Mouse (Mus musculus): ENCODE data around the gene Smyd1. TPM values are rescaled to one million over a fixed set of nuclear protein-coding genes. Genes with fewer than 3 reads are reported as not detected.

Smyd1 gene
- polyA plus RNA-seq, 1 experiment from 2014 or later: 0.53 TPM

- no peak overlapping the region for H3K4me2 ChIP-seq
- ATAC-seq (ENCODE audit: insufficient read depth) (no peak), DNase-seq (no peak)
- H3K9ac ChIP-seq: no peak overlapping the region
- no peak overlapping the region for H3K4me3 ChIP-seq (ENCODE audit: low read depth, low read length)
- WGBS: 70% methylated on average over 6 of the region's 6 CpGs
- no peaks in the 10 kb centered on the region for H3K36me3 ChIP-seq (ENCODE audit: insufficient read depth)
- no peaks in the 10 kb centered on the region for H3K9me3 ChIP-seq (ENCODE audit: low read depth, low read length)
- no peaks in the 10 kb centered on the region for H3K27me3 ChIP-seq (ENCODE audit: insufficient read depth, low read length)
- no peaks in the 10 kb centered on the region for H3K4me1 ChIP-seq (ENCODE audit: insufficient read depth)
- H3K27ac ChIP-seq (ENCODE audit: low read depth): no peak overlapping the region
- TF ChIP-seq CTCF (IDR thresholded peaks at IDR 0.05; ENCODE audit: low read depth): peak; percentile 20; the same call in 1 of the 2 replicates
Measured at GRCm38 (mm10) chr6:71295303-71295702, 26.7 kb downstream of the Smyd1 start.

- DNase-seq: no peak
- Histone ChIP-seq H3K4me1 (ENCODE audit: insufficient read depth) (no peaks in the 10 kb centered on the region), H3K9ac (no peak overlapping the region), H3K4me2 (no peak overlapping the region), H3K27ac (ENCODE audit: low read depth) (no peak overlapping the region), H3K36me3 (ENCODE audit: insufficient read depth) (no peaks in the 10 kb centered on the region), H3K4me3 (ENCODE audit: low read depth, low read length) (no peak overlapping the region), H3K27me3 (ENCODE audit: insufficient read depth, low read length) (no peaks in the 10 kb centered on the region), H3K9me3 (ENCODE audit: low read depth, low read length) (no peaks in the 10 kb centered on the region)
- no peak for TF ChIP-seq CTCF (IDR thresholded peaks at IDR 0.05; ENCODE audit: low read depth)
- no peak for ATAC-seq (ENCODE audit: insufficient read depth)
- WGBS: 83% methylated on average over 14 of the region's 14 CpGs
Measured at GRCm38 (mm10) chr6:71293509-71293908, 28.5 kb downstream of the Smyd1 start.

- no peak for ATAC-seq (ENCODE audit: insufficient read depth)
- H3K27me3 ChIP-seq (ENCODE audit: insufficient read depth, low read length): no peaks in the 10 kb centered on the region
- peak; percentile 11 for DNase-seq
- H3K4me2 ChIP-seq: no peak overlapping the region
- H3K9ac ChIP-seq: no peak overlapping the region
- H3K4me3 ChIP-seq (ENCODE audit: low read depth, low read length): no peak overlapping the region
- H3K4me1 ChIP-seq (ENCODE audit: insufficient read depth): no peaks in the 10 kb centered on the region
- TF ChIP-seq CTCF (IDR thresholded peaks at IDR 0.05; ENCODE audit: low read depth): no peak
- H3K36me3 ChIP-seq (ENCODE audit: insufficient read depth): peaks cover 6% of the 10 kb centered on the region
- no peak overlapping the region for H3K27ac ChIP-seq (ENCODE audit: low read depth)
- WGBS: 63% methylated on average over 1 of the region's 1 CpGs
- H3K9me3 ChIP-seq (ENCODE audit: low read depth, low read length): no peaks in the 10 kb centered on the region
Measured at GRCm38 (mm10) chr6:71279418-71279817, 42.6 kb downstream of the Smyd1 start.

- no peaks in the 10 kb centered on the region for H3K27me3 ChIP-seq (ENCODE audit: insufficient read depth, low read length)
- H3K27ac ChIP-seq (ENCODE audit: low read depth): no peak overlapping the region
- no peak for ATAC-seq (ENCODE audit: insufficient read depth)
- no peak for DNase-seq
- WGBS: 79% methylated on average over 1 of the region's 1 CpGs
- H3K36me3 ChIP-seq (ENCODE audit: insufficient read depth): no peaks in the 10 kb centered on the region
- no peak overlapping the region for H3K4me3 ChIP-seq (ENCODE audit: low read depth, low read length)
- no peak overlapping the region for H3K4me2 ChIP-seq
- no peak for TF ChIP-seq CTCF (IDR thresholded peaks at IDR 0.05; ENCODE audit: low read depth)
- no peaks in the 10 kb centered on the region for H3K4me1 ChIP-seq (ENCODE audit: insufficient read depth)
- H3K9me3 ChIP-seq (ENCODE audit: low read depth, low read length): no peaks in the 10 kb centered on the region
- H3K9ac ChIP-seq: no peak overlapping the region
Measured at GRCm38 (mm10) chr6:71274621-71275020, 47.4 kb downstream of the Smyd1 start.

- no peaks in the 10 kb centered on the region for H3K27me3 ChIP-seq (ENCODE audit: insufficient read depth, low read length)
- no peak overlapping the region for H3K4me3 ChIP-seq (ENCODE audit: low read depth, low read length)
- no peak for DNase-seq
- WGBS: 88% methylated on average over 1 of the region's 1 CpGs
- no peak overlapping the region for H3K27ac ChIP-seq (ENCODE audit: low read depth)
- H3K4me2 ChIP-seq: no peak overlapping the region
- no peak for TF ChIP-seq CTCF (IDR thresholded peaks at IDR 0.05; ENCODE audit: low read depth)
- no peak overlapping the region for H3K9ac ChIP-seq
- H3K4me1 ChIP-seq (ENCODE audit: insufficient read depth): no peaks in the 10 kb centered on the region
- no peaks in the 10 kb centered on the region for H3K36me3 ChIP-seq (ENCODE audit: insufficient read depth)
- ATAC-seq (ENCODE audit: insufficient read depth): no peak
- no peaks in the 10 kb centered on the region for H3K9me3 ChIP-seq (ENCODE audit: low read depth, low read length)
Measured at GRCm38 (mm10) chr6:71273715-71274114, 48.3 kb downstream of the Smyd1 start.

GRCm38 (mm10) chr6:71272316-71272741 is 49.7 kb downstream of the Smyd1 start:
- Histone ChIP-seq H3K4me3 (ENCODE audit: low read depth, low read length) (peak overlapping the region; percentile 75), H3K36me3 (ENCODE audit: insufficient read depth) (no peaks in the 10 kb centered on the region), H3K27me3 (ENCODE audit: insufficient read depth, low read length) (no peaks in the 10 kb centered on the region), H3K4me1 (ENCODE audit: insufficient read depth) (no peaks in the 10 kb centered on the region), H3K27ac (ENCODE audit: low read depth) (peak overlapping the region; percentile 97), H3K9ac (peak overlapping the region; percentile 94), H3K9me3 (ENCODE audit: low read depth, low read length) (no peaks in the 10 kb centered on the region), H3K4me2 (peak overlapping the region; percentile 69)
- DNase-seq (peak; percentile 37), ATAC-seq (ENCODE audit: insufficient read depth) (no peak)
- WGBS: under 1% methylated on average over 11 of the region's 11 CpGs
- no peak for TF ChIP-seq CTCF (IDR thresholded peaks at IDR 0.05; ENCODE audit: low read depth)

DNA sequence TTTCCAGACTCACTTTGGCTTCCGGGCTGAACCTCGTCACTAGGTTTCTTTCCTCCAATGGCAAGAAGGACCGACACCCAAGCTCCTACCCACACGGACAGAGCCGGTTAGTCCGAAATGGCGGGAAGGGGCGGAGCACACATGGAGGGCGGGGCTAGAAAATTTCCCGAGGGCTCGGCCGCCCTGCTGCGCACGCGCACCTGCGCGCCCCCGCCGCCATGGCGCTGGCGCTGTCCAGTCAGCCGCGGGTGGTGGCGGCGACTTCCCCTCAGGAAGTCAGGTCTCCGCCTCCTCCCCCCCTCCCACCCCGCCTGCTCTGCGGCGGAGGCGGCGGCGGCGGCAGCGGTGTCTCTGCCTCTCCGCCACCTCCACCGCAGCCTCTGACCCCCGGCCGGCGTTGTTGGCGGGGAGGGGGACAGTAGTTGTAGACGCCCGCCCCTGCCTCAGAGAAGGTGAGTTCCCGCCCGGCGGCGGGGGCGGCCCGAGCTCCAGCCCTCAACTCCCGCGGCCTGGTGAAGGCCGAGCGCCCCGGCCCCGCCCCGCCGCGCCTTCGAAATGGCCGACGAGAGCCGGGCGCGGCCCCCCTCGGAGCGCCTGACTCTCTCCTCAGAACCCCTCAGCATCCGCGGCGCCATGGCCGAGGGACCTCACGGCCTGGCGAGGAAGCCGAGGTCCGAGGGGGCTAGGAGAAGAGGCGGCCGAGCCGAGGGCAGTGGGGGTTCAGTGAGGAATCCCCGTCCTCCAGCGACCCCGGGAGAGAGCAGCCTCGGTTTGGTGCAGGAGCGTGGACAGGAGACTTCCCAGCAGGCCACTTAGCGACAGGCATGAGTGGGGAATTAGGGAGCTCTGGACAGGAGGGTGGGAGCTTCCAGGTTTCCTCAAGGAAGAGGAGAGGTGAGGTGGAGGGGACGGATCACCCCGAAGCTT is 50.4 kb downstream of the Smyd1 start, which contains the start of gene Krcc1:
Gene Krcc1 (plus strand): TSS at position 289 of the 927 bp plus-strand sequence.
- peak within 1 kb of the TSS; percentile 97 for H3K27ac ChIP-seq (ENCODE audit: low read depth)
- no peaks in the 10 kb centered on the region for H3K9me3 ChIP-seq (ENCODE audit: low read depth, low read length)
- H3K27me3 ChIP-seq (ENCODE audit: insufficient read depth, low read length): no peaks in the 10 kb centered on the region
- H3K36me3 ChIP-seq (ENCODE audit: insufficient read depth): no peaks in the 10 kb centered on the region
- H3K4me2 ChIP-seq: peak within 1 kb of the TSS; percentile 69
- no peaks in the 10 kb centered on the region for H3K4me1 ChIP-seq (ENCODE audit: insufficient read depth)
- under 1% methylated on average over 78 of the region's 84 CpGs for WGBS
- peak; percentile 94 for ATAC-seq (ENCODE audit: insufficient read depth)
- H3K9ac ChIP-seq: peak within 1 kb of the TSS; percentile 94
- TF ChIP-seq CTCF (IDR thresholded peaks at IDR 0.05; ENCODE audit: low read depth): no peak
- H3K4me3 ChIP-seq (ENCODE audit: low read depth, low read length): peak within 1 kb of the TSS; percentile 75
- DNase-seq: peak; percentile 100

All from lung, embryonic 14.5 days (tissue).